Mouse (Mus musculus): ENCODE measurements around the gene Serpinb2.

DNA sequence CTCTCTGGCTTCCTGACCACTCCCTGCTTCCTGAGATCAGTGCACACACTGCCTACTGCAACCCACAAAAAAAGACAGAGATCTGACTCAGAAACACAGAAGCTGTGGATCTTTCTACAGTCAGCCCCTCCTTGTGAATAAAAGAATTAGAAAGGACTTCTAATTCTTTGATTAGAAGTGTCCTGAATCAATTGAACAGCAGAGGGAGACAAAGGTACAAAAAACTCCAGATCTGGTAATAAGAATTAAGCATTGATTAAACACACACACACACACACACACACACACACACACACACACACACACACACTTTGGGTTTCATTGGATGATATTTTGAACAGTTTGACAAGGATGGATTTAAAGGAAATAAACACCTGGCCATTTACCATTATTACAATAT, 54.4 kb downstream of the Serpinb2 start:
- TF ChIP-seq CTCF (IDR thresholded peaks at IDR 0.05; ENCODE audit: control insufficient read depth, insufficient read depth, insufficient replicate concordance, low read depth, low read length) (no peak), POLR2A (IDR thresholded peaks at IDR 0.05; ENCODE audit: control insufficient read depth, low read depth, low read length) (no peak)
